ENCODE assay signal across 19 mouse cellular contexts in genomic region chr8:107936725-107937124, GRCm38 (mm10). TPM values are rescaled to one million over a fixed set of nuclear protein-coding genes. Genes with fewer than 3 reads are reported as not detected.
A peak's percentile ranks its signal among the peaks of the same experiment; 100 is the strongest.
DNase-seq lines count a peak whose midpoint lies in the region; ATAC-seq lines count a peak whose summit lies in the region.
"Had no signal": no experiment of that assay in that cellular context is flagged by ENCODE, and none has a peak within 500 bp of the region (broad histone marks: within the 10 kb centered on the region; RNA-seq: fewer than 3 reads in every experiment).

No protein-coding gene starts in this region.

- no peak overlapping the region for H3K27ac ChIP-seq in midbrain, embryonic 11.5 days (ENCODE audit: low read depth, low read length)
- H3K27ac ChIP-seq in midbrain, embryonic 15.5 days = no peak overlapping the region

- peaks cover 13% of the 10 kb centered on the region for H3K4me1 ChIP-seq in midbrain, embryonic 11.5 days (ENCODE audit: control insufficient read depth, insufficient read depth, low read length)
- peaks cover 21% of the 10 kb centered on the region for H3K4me1 ChIP-seq in midbrain, embryonic 15.5 days

- no peaks in the 10 kb centered on the region for H3K36me3 ChIP-seq in midbrain, embryonic 11.5 days (ENCODE audit: control insufficient read depth, insufficient read depth, low read length)
- H3K36me3 ChIP-seq in midbrain, embryonic 15.5 days (replicated peaks) = no peaks in the 10 kb centered on the region
- H3K36me3 ChIP-seq: G1E had no signal

- no peak overlapping the region for H3K9ac ChIP-seq in midbrain, embryonic 11.5 days (ENCODE audit: low read length)
- no peak overlapping the region for H3K9ac ChIP-seq in midbrain, embryonic 15.5 days

- intact Hi-C loops in heart, postnatal 14 days (cut with DNase I) = no loop called here

- peak; percentile 70 for DNase-seq in heart, adult 11 months
- DNase-seq in heart, postnatal 14 days = no peak
- peak; percentile 70 for DNase-seq in midbrain, embryonic 11.5 days (ENCODE audit: low spot score, missing footprints)
- DNase-seq: adrenal gland, adult 2 months; adrenal gland, adult 8-10 months; adrenal gland, postnatal 10 days; adrenal gland, postnatal 14 days; adrenal gland, postnatal 25 days; adrenal gland, postnatal 36 days; B cell, adult 2 months; cerebellum, adult 11 months; cerebellum, adult 11-12 months; cerebellum, adult 18-20 months had no signal

- H3K4me2 ChIP-seq in midbrain, embryonic 11.5 days = no peak overlapping the region
- H3K4me2 ChIP-seq in midbrain, embryonic 15.5 days = no peak overlapping the region

- H3K27me3 ChIP-seq in midbrain, embryonic 11.5 days (ENCODE audit: control insufficient read depth, insufficient read depth, low read length) = no peaks in the 10 kb centered on the region
- no peaks in the 10 kb centered on the region for H3K27me3 ChIP-seq in midbrain, embryonic 15.5 days (replicated peaks)
- H3K27me3 ChIP-seq: CH12.LX had no signal

- H3K9me3 ChIP-seq in midbrain, embryonic 11.5 days (ENCODE audit: control insufficient read depth, low read length) = no peaks in the 10 kb centered on the region
- H3K9me3 ChIP-seq in midbrain, embryonic 15.5 days = no peaks in the 10 kb centered on the region

- H3K4me3 ChIP-seq in midbrain, embryonic 11.5 days (ENCODE audit: low read depth, low read length) = no peak overlapping the region
- no peak overlapping the region for H3K4me3 ChIP-seq in midbrain, embryonic 15.5 days

- no peak for ATAC-seq in midbrain, embryonic 11.5 days (ENCODE audit: low FRiP score)
- ATAC-seq in midbrain, embryonic 15.5 days (replicated peaks) = no peak
- ATAC-seq: activated CD4-positive, CD25-positive, alpha-beta regulatory T cell, adult 4 months; CD4-positive, CD25-positive, alpha-beta regulatory T cell, adult 4 months; Patski had no signal

- WGBS in midbrain, embryonic 11.5 days = 95% methylated on average over 4 of the region's 4 CpGs
- WGBS in midbrain, embryonic 15.5 days = 96% methylated on average over 4 of the region's 4 CpGs

RNA-seq across cellular contexts. Expression of gene Zfhx3, which starts 5.7 kb away (rescaled TPM):
- 1 to 10 TPM; 8.2 to 8.8 TPM for total RNA-seq in heart, postnatal 14 days (2021)
- polyA plus RNA-seq in midbrain, embryonic 11.5 days (2014; fragmentation: Nextera tagmentation; extraction: Ambion mirVana) = 23.4 and 26.8 TPM in 2 replicates
- polyA plus RNA-seq in midbrain, embryonic 15.5 days (2015; fragmentation: Nextera tagmentation; extraction: Ambion mirVana) = 59.0 and 60.2 TPM in 2 replicates
- polyA plus RNA-seq: G1E had no signal

Comparison
In these comparisons a context has a peak if more than half of its experiments do, and no peak if none do; other contexts are left out.
1. DNase-seq: peak in heart, adult 11 months (single experiment) and midbrain, embryonic 11.5 days (single experiment); none in heart, postnatal 14 days (0 of 2).